Mouse (Mus musculus) midbrain, embryonic 13.5 days (tissue): ENCODE measurements around the gene Myo1f. TPM values are rescaled to one million over a fixed set of nuclear protein-coding genes. Genes with fewer than 3 reads are reported as not detected.

Experiments
- ATAC-seq: fragments of 200-750 bp; cut with Nextera tagmentation; 2 replicates; pipeline ENCODE4 v1.8.0; 2017; ENCODE audit warnings: mild to moderate bottlenecking, moderate TSS enrichment, moderate library complexity
- H3K27ac ChIP-seq: fragments of 300-500 bp; sonication (generic); 2 replicates; pipeline ENCODE4 v1.5.1; 2015; ENCODE audit warnings: inconsistent platforms, mild to moderate bottlenecking, moderate library complexity
- H3K27me3 ChIP-seq: fragments of 300-500 bp; sonication (generic); 2 replicates; pipeline ENCODE4 v1.6.1; 2015; ENCODE audit warnings: mild to moderate bottlenecking, inconsistent platforms
- H3K36me3 ChIP-seq: fragments of 300-500 bp; sonication (generic); 2 replicates; pipeline ENCODE4 v1.6.1; 2015; ENCODE audit warnings: mild to moderate bottlenecking, inconsistent platforms
- H3K4me1 ChIP-seq: fragments of 300-500 bp; sonication (generic); replicated peaks from 2 replicates; pipeline ENCODE4 v1.6.1; 2015; ENCODE audit warnings: inconsistent platforms
- H3K4me2 ChIP-seq: fragments of 300-500 bp; sonication (generic); replicated peaks from 2 replicates; pipeline ENCODE4 v1.6.1; 2015; ENCODE audit warnings: moderate library complexity, mild to moderate bottlenecking, inconsistent platforms
- H3K4me3 ChIP-seq: fragments of 300-500 bp; sonication (generic); replicated peaks from 2 replicates; pipeline ENCODE4 v1.5.1; 2015; ENCODE audit warnings: mild to moderate bottlenecking, inconsistent platforms
- H3K9ac ChIP-seq: fragments of 300-500 bp; sonication (generic); replicated peaks from 2 replicates; pipeline ENCODE4 v1.6.1; 2015; ENCODE audit warnings: mild to moderate bottlenecking, inconsistent platforms
- H3K9me3 ChIP-seq: fragments of 300-500 bp; sonication (generic); 2 replicates; pipeline ENCODE4 v1.6.1; 2016; ENCODE audit warnings: mild to moderate bottlenecking, inconsistent platforms
- WGBS: fragments of 180-500 bp; shearing (Covaris S2); methylation state at CpG from one replicate; pipeline ENCODE4 v1.1.7; 2015; 5-methylcytosine and 5-hydroxymethylcytosine counted together
- polyA plus RNA-seq: library from polyadenylated mRNA; unstranded; fragments of >200 nt; fragmentation: Nextera tagmentation; extraction: Ambion mirVana; gene quantifications from 2 replicates; pipeline ENCODE4 v1.2.1, GENCODE M21; 2015

The Myo1f gene
- polyA plus RNA-seq, 1 experiment from 2014 or later, result 1.4 TPM

- no peak overlapping the region for H3K4me2 ChIP-seq
- 94% methylated on average over 9 of the region's 9 CpGs for WGBS
- no peaks in the 10 kb centered on the region for H3K27me3 ChIP-seq
- no peak overlapping the region for H3K9ac ChIP-seq
- H3K36me3 ChIP-seq, result peaks cover 33% of the 10 kb centered on the region
- H3K4me1 ChIP-seq, result peaks cover 25% of the 10 kb centered on the region
- ATAC-seq, result no peak
- no peaks in the 10 kb centered on the region for H3K9me3 ChIP-seq
- H3K4me3 ChIP-seq, result no peak overlapping the region
- H3K27ac ChIP-seq, result no peak overlapping the region
Measured at GRCm38 (mm10) chr17:33631236-33631635, 75.7 kb downstream of the Myo1f start.

- Histone ChIP-seq H3K9me3 (no peaks in the 10 kb centered on the region), H3K27me3 (no peaks in the 10 kb centered on the region), H3K4me1 (peaks cover 25% of the 10 kb centered on the region), H3K36me3 (peaks cover 34% of the 10 kb centered on the region), H3K4me3 (no peak overlapping the region), H3K27ac (no peak overlapping the region), H3K4me2 (no peak overlapping the region), H3K9ac (no peak overlapping the region)
- ATAC-seq, result no peak
- WGBS, result 86% methylated on average over 5 of the region's 5 CpGs
Measured at GRCm38 (mm10) chr17:33631796-33632195, 76.3 kb downstream of the Myo1f start.

GRCm38 (mm10) chr17:33637038-33637437, 81.5 kb downstream of the Myo1f start:
- Histone ChIP-seq H3K4me3 (no peak overlapping the region), H3K27ac (no peak overlapping the region), H3K9me3 (no peaks in the 10 kb centered on the region), H3K27me3 (no peaks in the 10 kb centered on the region), H3K4me2 (no peak overlapping the region), H3K9ac (no peak overlapping the region), H3K4me1 (no peaks in the 10 kb centered on the region), H3K36me3 (peaks cover 43% of the 10 kb centered on the region)
- no peak for ATAC-seq
- WGBS, result 77% methylated on average over 2 of the region's 2 CpGs

GRCm38 (mm10) chr17:33637516-33638276, 82.2 kb downstream of the Myo1f start, which contains the start of gene Pram1:
Pram1 (plus strand) TSS chr17:33638056.
- no peak for ATAC-seq

GRCm38 (mm10) chr17:33639743-33640142, 84.2 kb downstream of the Myo1f start:
- no peak for ATAC-seq
- no peak overlapping the region for H3K9ac ChIP-seq

More at GRCm38 (mm10) chr17:33637516-33638276, 82.2 kb downstream of the Myo1f start, which contains the start of gene Pram1:
- H3K27ac ChIP-seq, result no peak within 1 kb of the TSS
- H3K4me1 ChIP-seq, result no peaks in the 10 kb centered on the region
- whole genome bisulfite sequencing, result 95% methylated on average over 4 of the region's 4 CpGs
- H3K36me3 ChIP-seq, result peaks cover 45% of the 10 kb centered on the region
- H3K27me3 ChIP-seq, result no peaks in the 10 kb centered on the region
- no peak within 1 kb of the TSS for H3K4me2 ChIP-seq
- H3K9ac ChIP-seq, result no peak within 1 kb of the TSS
- H3K4me3 ChIP-seq, result no peak within 1 kb of the TSS
- no peaks in the 10 kb centered on the region for H3K9me3 ChIP-seq

GRCm38 (mm10) chr17:33644068-33644467, 88.6 kb downstream of the Myo1f start:
- no peaks in the 10 kb centered on the region for H3K9me3 ChIP-seq
- no peak overlapping the region for H3K4me2 ChIP-seq
- ATAC-seq, result no peak
- WGBS, result 97% methylated on average over 4 of the region's 4 CpGs
- no peak overlapping the region for H3K9ac ChIP-seq
- no peak overlapping the region for H3K27ac ChIP-seq
- H3K4me1 ChIP-seq, result no peaks in the 10 kb centered on the region
- no peaks in the 10 kb centered on the region for H3K27me3 ChIP-seq
- H3K4me3 ChIP-seq, result no peak overlapping the region
- peaks cover 83% of the 10 kb centered on the region for H3K36me3 ChIP-seq

More at GRCm38 (mm10) chr17:33639743-33640142, 84.2 kb downstream of the Myo1f start:
- H3K4me1 ChIP-seq, result no peaks in the 10 kb centered on the region
- H3K36me3 ChIP-seq, result peaks cover 58% of the 10 kb centered on the region
- 80% methylated on average over 6 of the region's 6 CpGs for WGBS
- H3K4me3 ChIP-seq, result no peak overlapping the region
- no peaks in the 10 kb centered on the region for H3K27me3 ChIP-seq
- no peak overlapping the region for H3K4me2 ChIP-seq
- no peak overlapping the region for H3K27ac ChIP-seq
- no peaks in the 10 kb centered on the region for H3K9me3 ChIP-seq

GRCm38 (mm10) chr17:33645073-33645472, 89.6 kb downstream of the Myo1f start:
- H3K36me3 ChIP-seq, result peaks cover 90% of the 10 kb centered on the region
- H3K4me1 ChIP-seq, result no peaks in the 10 kb centered on the region
- no peak for ATAC-seq
- H3K27me3 ChIP-seq, result no peaks in the 10 kb centered on the region
- H3K9ac ChIP-seq, result no peak overlapping the region
- no peak overlapping the region for H3K27ac ChIP-seq
- H3K4me3 ChIP-seq, result no peak overlapping the region
- H3K9me3 ChIP-seq, result no peaks in the 10 kb centered on the region
- WGBS, result 98% methylated on average over 8 of the region's 8 CpGs
- H3K4me2 ChIP-seq, result no peak overlapping the region

GRCm38 (mm10) chr17:33649781-33650475, 94.4 kb downstream of the Myo1f start:
- no peak overlapping the region for H3K9ac ChIP-seq
- peak; percentile 65 for ATAC-seq
- H3K27me3 ChIP-seq, result no peaks in the 10 kb centered on the region
- no peak overlapping the region for H3K4me2 ChIP-seq
- no peaks in the 10 kb centered on the region for H3K4me1 ChIP-seq
- 97% methylated on average over 34 of the region's 34 CpGs for WGBS
- no peak overlapping the region for H3K4me3 ChIP-seq
- no peaks in the 10 kb centered on the region for H3K9me3 ChIP-seq
- H3K27ac ChIP-seq, result no peak overlapping the region
- peaks cover 96% of the 10 kb centered on the region for H3K36me3 ChIP-seq

Other genes starting within 250 kb of the Myo1f start
- 15.6 and 16.9 TPM in 2 replicates for gene Zfp81, start 196.8 kb upstream of the Myo1f start, polyA plus RNA-seq
- gene Zfp101, start 161.1 kb upstream of the Myo1f start, polyA plus RNA-seq, result 19.5 and 20.5 TPM in 2 replicates
- not detected in 2 replicates for gene Actl9, start 122.8 kb upstream of the Myo1f start, polyA plus RNA-seq
- 45.6 and 47.9 TPM in 2 replicates for gene Adamts10, start 31.5 kb upstream of the Myo1f start, polyA plus RNA-seq
- 68.0 and 69.0 TPM in 2 replicates for gene Zfp414, start 73.4 kb downstream of the Myo1f start, polyA plus RNA-seq
- gene Pram1, start 82.3 kb downstream of the Myo1f start, polyA plus RNA-seq, result 0.81 and 0.93 TPM in 2 replicates
- 283 and 294 TPM in 2 replicates for gene Hnrnpm, start 131.2 kb downstream of the Myo1f start, polyA plus RNA-seq
- gene March2, start 163.0 kb downstream of the Myo1f start, polyA plus RNA-seq, result 54.4 and 55.8 TPM in 2 replicates
- 534 and 547 TPM in 2 replicates for gene Rab11b, start 204.8 kb downstream of the Myo1f start, polyA plus RNA-seq
- 14.3 and 17.1 TPM in 2 replicates for gene Angptl4, start 226.1 kb downstream of the Myo1f start, polyA plus RNA-seq